Mouse (Mus musculus) MEL (cell line): ENCODE results near the gene Cep135. TPM values are rescaled to one million over a fixed set of nuclear protein-coding genes. Genes with fewer than 3 reads are reported as not detected.

Source experiments
- DNase-seq: peaks from one replicate; pipeline ENCODE4 v3.0.0; 2011; ENCODE audit warnings: low read depth, low spot score
- H3K27ac ChIP-seq: 2 replicates; pipeline ENCODE4 v1.5.1; 2012; ENCODE audit warnings: low read depth, mild to moderate bottlenecking, control low read depth, low read length, moderate library complexity; ENCODE audit not compliant: control insufficient read depth
- H3K27me3 ChIP-seq, 2 experiments: fragments of 150-350 bp in 1 of 2; sonication (generic) in 1 of 2; 2 replicates each; pipeline ENCODE4 v1.6.1; 2012; ENCODE audit warnings: low read length in 2 of 2, mild to moderate bottlenecking in 2 of 2, improper control_type of control experiment in 1 of 2, moderate library complexity in 1 of 2; ENCODE audit not compliant: insufficient read depth in 2 of 2, control insufficient read depth in 1 of 2
- H3K36me3 ChIP-seq, 2 experiments: 2 replicates each; pipeline ENCODE4 v1.6.1; 2012 to 2014; ENCODE audit warnings: low read length in 2 of 2, improper control_type of control experiment in 1 of 2, inconsistent platforms in 1 of 2, mild to moderate bottlenecking in 1 of 2; ENCODE audit not compliant: insufficient read depth in 2 of 2, control insufficient read depth in 1 of 2
- H3K4me1 ChIP-seq, 2 experiments: fragments of 150-350 bp in 1 of 2; sonication (generic) in 1 of 2; 2 replicates each; pipeline ENCODE4 v1.6.1; 2012; ENCODE audit warnings: low read length in 2 of 2, improper control_type of control experiment in 1 of 2, mild to moderate bottlenecking in 1 of 2; ENCODE audit not compliant: insufficient read depth in 2 of 2, control insufficient read depth in 1 of 2
- H3K4me3 ChIP-seq, 2 experiments: fragments of 150-350 bp in 1 of 2; sonication (generic) in 1 of 2; 2 replicates each; pipeline ENCODE4 v1.5.1; 2012; ENCODE audit warnings: low read depth in 2 of 2, low read length in 2 of 2, mild to moderate bottlenecking in 2 of 2, moderate library complexity in 2 of 2, control low read depth in 1 of 2, improper control_type of control experiment in 1 of 2; ENCODE audit not compliant: control insufficient read depth in 1 of 2, insufficient read depth in 1 of 2
- H3K79me2 ChIP-seq: 2 replicates; pipeline ENCODE4 v1.6.1; 2012; ENCODE audit warnings: mild to moderate bottlenecking, low read length, moderate library complexity; ENCODE audit not compliant: control insufficient read depth, poor library complexity, insufficient read depth
- H3K9ac ChIP-seq: 2 replicates; pipeline ENCODE4 v1.6.1; 2012; ENCODE audit warnings: low read depth, mild to moderate bottlenecking, control low read depth, low read length, moderate library complexity; ENCODE audit not compliant: control insufficient read depth, poor library complexity, severe bottlenecking
- H3K9me3 ChIP-seq: fragments of 150-350 bp; sonication (generic); replicated peaks from 2 replicates; pipeline ENCODE4 v1.6.1; 2012; ENCODE audit warnings: mild to moderate bottlenecking, low read length, improper control_type of control experiment, moderate library complexity; ENCODE audit not compliant: insufficient read depth
- BHLHE40 ChIP-seq: IDR thresholded peaks from 2 replicates; pipeline ENCODE4 v1.6.1; 2012; ENCODE audit warnings: low read depth, mild to moderate bottlenecking, inconsistent platforms, low read length, improper control_type of control experiment, borderline replicate concordance
- CHD1 ChIP-seq: IDR thresholded peaks from 2 replicates; pipeline ENCODE4 v1.6.1; 2012; ENCODE audit warnings: low read depth, mild to moderate bottlenecking, inconsistent platforms, low read length, improper control_type of control experiment
- CTCF ChIP-seq, 3 experiments: IDR thresholded peaks in 2 of 3; conservative IDR thresholded peaks in 1 of 3; 2 replicates each; pipeline ENCODE4 v1.5.1; 2011 to 2012; ENCODE audit warnings: low read length in 3 of 3, low read depth in 2 of 3, mild to moderate bottlenecking in 2 of 3, improper control_type of control experiment in 1 of 3, inconsistent platforms in 1 of 3, mixed read lengths in 1 of 3, moderate library complexity in 1 of 3; ENCODE audit not compliant: control insufficient read depth in 1 of 3, insufficient read depth in 1 of 3, poor library complexity in 1 of 3, severe bottlenecking in 1 of 3
- E2F4 ChIP-seq: IDR thresholded peaks from 2 replicates; pipeline ENCODE4 v1.6.1; 2011; ENCODE audit warnings: low read depth, low read length, improper control_type of control experiment, borderline replicate concordance
- ELF1 ChIP-seq: IDR thresholded peaks from 2 replicates; pipeline ENCODE4 v1.6.1; 2014; ENCODE audit warnings: low read depth, mild to moderate bottlenecking, inconsistent platforms, low read length, improper control_type of control experiment, moderate library complexity
- EP300 ChIP-seq, 2 experiments: IDR thresholded peaks; 2 replicates each; pipeline ENCODE4 v1.6.1; 2011; ENCODE audit warnings: improper control_type of control experiment in 2 of 2, low read length in 2 of 2, low read depth in 1 of 2, mild to moderate bottlenecking in 1 of 2
- ETS1 ChIP-seq: IDR thresholded peaks from 2 replicates; pipeline ENCODE4 v1.6.1; 2012; ENCODE audit warnings: low read depth, mild to moderate bottlenecking, inconsistent platforms, low read length, improper control_type of control experiment, moderate library complexity
- GABPA ChIP-seq: IDR thresholded peaks from 2 replicates; pipeline ENCODE4 v1.6.1; 2012; ENCODE audit warnings: low read depth, mild to moderate bottlenecking, inconsistent platforms, low read length, improper control_type of control experiment, moderate library complexity
- HCFC1 ChIP-seq: IDR thresholded peaks from 2 replicates; pipeline ENCODE4 v1.6.1; 2012; ENCODE audit warnings: low read depth, mild to moderate bottlenecking, inconsistent platforms, low read length, improper control_type of control experiment, moderate library complexity
- JUND ChIP-seq: IDR thresholded peaks from 2 replicates; pipeline ENCODE4 v1.6.1; 2011; ENCODE audit warnings: low read depth, mild to moderate bottlenecking, improper control_type of control experiment, low read length
- KAT2A ChIP-seq: conservative IDR thresholded peaks from 2 replicates; pipeline ENCODE4 v1.6.1; 2012; ENCODE audit warnings: low read depth, low read length, improper control_type of control experiment, inconsistent platforms
- MAZ ChIP-seq: IDR thresholded peaks from 2 replicates; pipeline ENCODE4 v1.6.1; 2012; ENCODE audit warnings: low read depth, mild to moderate bottlenecking, inconsistent platforms, low read length, improper control_type of control experiment
- MEF2A ChIP-seq: IDR thresholded peaks from 2 replicates; pipeline ENCODE4 v1.6.1; 2014; ENCODE audit warnings: low read depth, mild to moderate bottlenecking, inconsistent platforms, low read length, improper control_type of control experiment; ENCODE audit not compliant: poor library complexity, insufficient replicate concordance, severe bottlenecking; ENCODE audit errors: extremely low read depth
- MXI1 ChIP-seq: IDR thresholded peaks from 2 replicates; pipeline ENCODE4 v1.6.1; 2011; ENCODE audit warnings: mild to moderate bottlenecking, low read depth, low read length, improper control_type of control experiment
- MYB ChIP-seq: IDR thresholded peaks from 2 replicates; pipeline ENCODE4 v1.6.1; 2011; ENCODE audit warnings: mild to moderate bottlenecking, low read depth, low read length, improper control_type of control experiment
- NELFE ChIP-seq: IDR thresholded peaks from 2 replicates; pipeline ENCODE4 v1.6.1; 2011; ENCODE audit warnings: low read depth, low read length, improper control_type of control experiment
- NRF1 ChIP-seq: IDR thresholded peaks from 2 replicates; pipeline ENCODE4 v1.6.1; 2014; ENCODE audit warnings: low read depth, mild to moderate bottlenecking, inconsistent platforms, low read length, improper control_type of control experiment, moderate library complexity; ENCODE audit not compliant: poor library complexity, insufficient read depth, severe bottlenecking
- POLR2A ChIP-seq, 2 experiments: IDR thresholded peaks; 2 replicates each; pipeline ENCODE4 v1.6.1; 2011 to 2012; ENCODE audit warnings: low read length in 2 of 2, mild to moderate bottlenecking in 2 of 2, control low read depth in 1 of 2, improper control_type of control experiment in 1 of 2, low read depth in 1 of 2, moderate library complexity in 1 of 2; ENCODE audit not compliant: control insufficient read depth in 1 of 2, insufficient read depth in 1 of 2, poor library complexity in 1 of 2
- POLR2AphosphoS2 ChIP-seq: IDR thresholded peaks from 2 replicates; pipeline ENCODE4 v1.6.1; 2011; ENCODE audit warnings: low read length, improper control_type of control experiment
- POLR2AphosphoS5 ChIP-seq: IDR thresholded peaks from 2 replicates; pipeline ENCODE4 v1.6.1; 2012; ENCODE audit warnings: low read depth, borderline replicate concordance, mild to moderate bottlenecking, inconsistent platforms, low read length, moderate library complexity, mixed read lengths
- RAD21 ChIP-seq: IDR thresholded peaks from 2 replicates; pipeline ENCODE4 v1.6.1; 2011; ENCODE audit warnings: mild to moderate bottlenecking, low read depth, low read length, improper control_type of control experiment
- RCOR1 ChIP-seq: IDR thresholded peaks from 2 replicates; pipeline ENCODE4 v1.6.1; 2012; ENCODE audit warnings: low read depth, mild to moderate bottlenecking, inconsistent platforms, low read length, improper control_type of control experiment
- SIN3A ChIP-seq: IDR thresholded peaks from 2 replicates; pipeline ENCODE4 v1.6.1; 2012; ENCODE audit warnings: low read length, improper control_type of control experiment, inconsistent platforms
- SMC3 ChIP-seq: IDR thresholded peaks from 2 replicates; pipeline ENCODE4 v1.6.1; 2011; ENCODE audit warnings: low read depth, low read length, improper control_type of control experiment
- TBP ChIP-seq: IDR thresholded peaks from 2 replicates; pipeline ENCODE4 v1.8.0; 2011; ENCODE audit warnings: low read depth, low read length, improper control_type of control experiment
- TCF12 ChIP-seq: IDR thresholded peaks from 2 replicates; pipeline ENCODE4 v1.6.1; 2014; ENCODE audit warnings: low read depth, mild to moderate bottlenecking, inconsistent platforms, low read length, improper control_type of control experiment, moderate library complexity
- UBTF ChIP-seq: IDR thresholded peaks from 2 replicates; pipeline ENCODE4 v1.6.1; 2012; ENCODE audit warnings: low read depth, mild to moderate bottlenecking, inconsistent platforms, low read length, improper control_type of control experiment, moderate library complexity, borderline replicate concordance; ENCODE audit not compliant: insufficient read depth
- ZC3H11A ChIP-seq: IDR thresholded peaks from 2 replicates; pipeline ENCODE4 v1.6.1; 2012; ENCODE audit warnings: low read depth, mild to moderate bottlenecking, inconsistent platforms, low read length, improper control_type of control experiment
- polyA plus RNA-seq, 2 experiments: library from polyadenylated mRNA; stranded (reverse) in 1 of 2; unstranded in 1 of 2; fragments of >175 nt in 1 of 2; fragments of >200 nt in 1 of 2; gene quantifications; 2 replicates each; pipeline versions ENCODE4 v1.2.1 to v1.2.4; 2012; ENCODE audit warnings: low replicate concordance in 2 of 2, low read depth in 1 of 2; ENCODE audit not compliant: insufficient read length in 2 of 2, insufficient read depth in 1 of 2, missing spikeins in 1 of 2
- total RNA-seq: library from RNA; depleted of rRNA; stranded (reverse); fragments of 300-350 nt; gene quantifications from 2 replicates; pipeline ENCODE4 v1.2.3, GENCODE M21; 2012; rRNA removed

Gene Cep135
- 9.3 and 9.7 TPM in 2 replicates for total RNA-seq
- polyA plus RNA-seq: 1 to 10 TPM in 1 of 2 experiments, not detected in 1; 9.2 TPM

DNA sequence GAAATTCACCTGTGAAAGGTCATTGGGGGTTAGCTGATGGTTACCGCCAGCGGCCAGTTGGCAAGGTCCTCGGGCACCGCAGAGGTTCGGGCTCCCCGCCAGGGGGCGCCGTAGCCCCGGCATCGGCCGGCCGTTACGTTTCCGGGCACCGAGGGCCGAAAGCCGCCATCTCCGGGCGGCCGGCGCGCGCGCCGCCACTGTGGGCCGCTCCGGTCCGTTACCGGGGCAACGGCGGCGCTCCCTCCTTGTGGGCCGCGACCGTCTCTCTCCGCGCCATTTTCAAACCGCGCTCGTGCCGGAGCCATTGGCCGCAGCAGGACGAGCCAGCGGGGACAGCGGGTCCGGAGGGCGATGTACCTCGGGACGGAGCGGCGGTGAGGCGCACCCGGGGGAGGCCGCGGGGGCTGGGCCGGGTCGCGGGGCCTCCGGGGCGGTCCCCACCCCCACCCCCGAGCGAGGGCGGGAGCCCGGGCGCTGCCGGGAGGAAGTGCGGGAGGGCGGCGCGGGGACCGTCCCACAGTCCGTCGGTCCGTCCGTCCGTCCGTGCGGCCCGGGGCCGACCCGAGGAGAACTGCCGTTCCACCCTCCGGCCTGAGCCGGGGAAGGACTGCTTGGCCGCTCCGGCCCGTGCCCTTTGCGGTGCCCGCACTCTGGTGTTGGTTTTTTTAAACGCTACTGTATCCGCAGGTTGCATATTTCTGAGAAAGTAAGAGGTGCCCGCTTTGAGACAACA, at the start of gene Cep135:
Gene Cep135, plus strand, starts transcription at position 148 of the 733 bp plus-strand sequence.
- H3K4me3 ChIP-seq: peak within 1 kb of the TSS; percentile 76 to 96
- peak; percentile 88 for DNase-seq
- peak; percentile 81 to 99 (median 98) for TF ChIP-seq CTCF (IDR thresholded peaks at IDR 0.05 in 2 of 3, conservative IDR thresholded peaks at IDR 0.05 in 1 of 3; ENCODE audit: control insufficient read depth in 1 of 3, insufficient read depth in 1 of 3, low read depth in 2 of 3, low read length in 3 of 3, poor library complexity in 1 of 3, severe bottlenecking in 1 of 3)
- peak; percentile 99 for TF ChIP-seq SMC3
- no peak for TF ChIP-seq BHLHE40
- TF ChIP-seq EP300 (IDR thresholded peaks at IDR 0.05; ENCODE audit: low read depth in 1 of 2, low read length in 2 of 2): no peak
- TF ChIP-seq POLR2AphosphoS5: no peak
- TF ChIP-seq ETS1: peak; percentile 28; the same call in 1 of the 2 replicates
- TF ChIP-seq RCOR1: no peak; the same call in 1 of the 2 replicates
- peak; percentile 56 for TF ChIP-seq NRF1
- TF ChIP-seq MYB: peak; percentile 58; the same call in 1 of the 2 replicates
- no peak for TF ChIP-seq MEF2A
- TF ChIP-seq POLR2A (IDR thresholded peaks at IDR 0.05; ENCODE audit: control insufficient read depth in 1 of 2, insufficient read depth in 1 of 2, low read depth in 1 of 2, low read length in 2 of 2, poor library complexity in 1 of 2): peak; percentile 65 to 78; a peak in 3 of 4 replicates
- peak; percentile 59 for TF ChIP-seq NELFE
- no peak for TF ChIP-seq CHD1
- TF ChIP-seq ZC3H11A: peak; percentile 97
- TF ChIP-seq UBTF: peak; percentile 46; the same call in 1 of the 2 replicates
- TF ChIP-seq GABPA: no peak
- TF ChIP-seq E2F4: peak; percentile 19; the same call in 1 of the 2 replicates
- TF ChIP-seq SIN3A: peak; percentile 86
- peak; percentile 82 for TF ChIP-seq MXI1
- TF ChIP-seq HCFC1: peak; percentile 84
- no peak; the same call in 1 of the 2 replicates for TF ChIP-seq POLR2AphosphoS2
- TF ChIP-seq JUND: no peak
- peak; percentile 67; the same call in 1 of the 2 replicates for TF ChIP-seq KAT2A
- TF ChIP-seq ELF1: peak; percentile 64
- peak; percentile 93 for TF ChIP-seq RAD21
- TF ChIP-seq TCF12: peak; percentile 21; the same call in 1 of the 2 replicates
- peak; percentile 84 for TF ChIP-seq MAZ
- TF ChIP-seq TBP: 0 out of 2 replicates have a peak, but pooled peaks have one; percentile 22
- peak within 1 kb of the TSS; percentile 98 for H3K9ac ChIP-seq
- peaks cover 7 to 12% of the 10 kb centered on the region in 2 experiments for H3K4me1 ChIP-seq
- H3K27ac ChIP-seq: peak within 1 kb of the TSS; percentile 83
- no peaks in the 10 kb centered on the region for H3K9me3 ChIP-seq
- peaks cover 0 to 14% of the 10 kb centered on the region in 2 experiments; a peak in 2 of 4 replicates for H3K36me3 ChIP-seq
- H3K27me3 ChIP-seq: no peaks in the 10 kb centered on the region
- H3K79me2 ChIP-seq: peaks cover 4% of the 10 kb centered on the region; the same call in 1 of the 2 replicates
